Comparison of ENCODE assay signal across 9 mouse cellular contexts in genomic region chr2:52378848-52379261, GRCm38 (mm10). TPM values are rescaled to one million over a fixed set of nuclear protein-coding genes. Genes with fewer than 3 reads are reported as not detected.
A peak's percentile ranks its signal among the peaks of the same experiment; 100 is the strongest.
DNase-seq lines count a peak whose midpoint lies in the region; ATAC-seq and TF ChIP-seq lines count a peak whose summit lies in the region.
"Had no signal": no experiment of that assay in that cellular context is flagged by ENCODE, and none has a peak within 500 bp of the region (broad histone marks: within the 10 kb centered on the region; RNA-seq: fewer than 3 reads in every experiment).

No protein-coding gene starts in this region.

- H3K36me3 ChIP-seq in lung, embryonic 16.5 days (ENCODE audit: control insufficient read depth, insufficient read depth, low read length) = no peaks in the 10 kb centered on the region

- TF ChIP-seq CTCF in lung, adult 2 months (IDR thresholded peaks at IDR 0.05; ENCODE audit: insufficient read depth, low read length) = no peak

- no peak overlapping the region for H3K4me3 ChIP-seq in lung, adult 2 months (replicated peaks; ENCODE audit: extremely low read depth, low read depth, low read length)
- no peak overlapping the region for H3K4me3 ChIP-seq in lung, embryonic 16.5 days (ENCODE audit: low read length)

- H3K4me2 ChIP-seq in lung, embryonic 16.5 days (ENCODE audit: low read depth, low read length) = peak overlapping the region; percentile 29

- no peak overlapping the region for H3K27ac ChIP-seq in lung, embryonic 16.5 days (ENCODE audit: low read length)

- peak; percentile 14 to 38 for DNase-seq in lung, adult 18-20 months
- no peak for DNase-seq in lung, adult 2 months
- DNase-seq in c-Kit-positive CD71-positive TER-119-positive erythroid progenitor cells, embryonic 14.5 days (ENCODE audit: low spot score) = peak; percentile 18
- DNase-seq in thymus, postnatal 36 days = peak; percentile 38 to 66
- no peak for DNase-seq in cerebellum, adult 8-10 months
- no peak for DNase-seq in layer of hippocampus, adult 9-10 months (ENCODE audit: low spot score)
- no peak for DNase-seq in right cerebral cortex, postnatal 36 days (ENCODE audit: low spot score in 2 of 2)
- DNase-seq: gastrocnemius, postnatal 25 days had no signal

- no peak overlapping the region for H3K9ac ChIP-seq in lung, embryonic 16.5 days (ENCODE audit: low read length)

- H3K9me3 ChIP-seq in lung, embryonic 16.5 days (ENCODE audit: control insufficient read depth, low read length) = no peaks in the 10 kb centered on the region

- no peaks in the 10 kb centered on the region for H3K4me1 ChIP-seq in lung, adult 2 months (ENCODE audit: control insufficient read depth, insufficient read depth, low read length)
- no peaks in the 10 kb centered on the region; the same call in 1 of the 2 replicates for H3K4me1 ChIP-seq in lung, embryonic 16.5 days (replicated peaks; ENCODE audit: control insufficient read depth, insufficient read depth, low read length)

- H3K27me3 ChIP-seq in lung, embryonic 16.5 days (ENCODE audit: control insufficient read depth, insufficient read depth, low read depth, low read length) = 0 out of 2 replicates have a peak, but pooled peaks cover 4% of the 10 kb centered on the region

- peak; percentile 91 for ATAC-seq in lung, embryonic 16.5 days (ENCODE audit: low read depth)

- TF ChIP-seq POLR2A in lung, adult 2 months (IDR thresholded peaks at IDR 0.05; ENCODE audit: borderline replicate concordance, extremely low read depth, low read depth, low read length) = no peak

- WGBS in lung, adult 2 months = 42% methylated on average over 10 of the region's 10 CpGs
- WGBS in lung, embryonic 16.5 days = 56% methylated on average over 10 of the region's 10 CpGs

RNA-seq across cellular contexts. Expression of gene Neb, which starts 0.6 kb away (rescaled TPM):
- 0.34 and 15.0 TPM in 2 replicates for polyA plus RNA-seq in lung, adult 2 months (2012; rRNA removed)
- 5.8 and 16.8 TPM in 2 replicates for polyA plus RNA-seq in lung, embryonic 16.5 days (2015; fragmentation: Nextera tagmentation; extraction: Ambion mirVana)

RNA-seq across cellular contexts. Expression of gene Arl5a, which starts 45.8 kb away (rescaled TPM):
- 8.1 and 13.0 TPM in 2 replicates for polyA plus RNA-seq in lung, adult 2 months (2012; rRNA removed)
- polyA plus RNA-seq in lung, embryonic 16.5 days (2015; fragmentation: Nextera tagmentation; extraction: Ambion mirVana) = 27.5 and 36.5 TPM in 2 replicates

Comparison
In these comparisons a context has a peak if more than half of its experiments do, and no peak if none do; other contexts are left out.
1. DNase-seq: peak in lung, adult 18-20 months (2 of 2), c-Kit-positive CD71-positive TER-119-positive erythroid progenitor cells, embryonic 14.5 days (single experiment) and thymus, postnatal 36 days (2 of 2); none in lung, adult 2 months (single experiment), cerebellum, adult 8-10 months (single experiment), layer of hippocampus, adult 9-10 months (single experiment) and right cerebral cortex, postnatal 36 days (0 of 2).